Mouse (Mus musculus) ES-CJ7 (cell line): Measurements from ENCODE around the gene Mgme1.

Experiments
- DNase-seq: peaks from one replicate; pipeline ENCODE4 v3.0.0; 2011; ENCODE audit warnings: low read depth, low spot score

Gene Mgme1

DNA sequence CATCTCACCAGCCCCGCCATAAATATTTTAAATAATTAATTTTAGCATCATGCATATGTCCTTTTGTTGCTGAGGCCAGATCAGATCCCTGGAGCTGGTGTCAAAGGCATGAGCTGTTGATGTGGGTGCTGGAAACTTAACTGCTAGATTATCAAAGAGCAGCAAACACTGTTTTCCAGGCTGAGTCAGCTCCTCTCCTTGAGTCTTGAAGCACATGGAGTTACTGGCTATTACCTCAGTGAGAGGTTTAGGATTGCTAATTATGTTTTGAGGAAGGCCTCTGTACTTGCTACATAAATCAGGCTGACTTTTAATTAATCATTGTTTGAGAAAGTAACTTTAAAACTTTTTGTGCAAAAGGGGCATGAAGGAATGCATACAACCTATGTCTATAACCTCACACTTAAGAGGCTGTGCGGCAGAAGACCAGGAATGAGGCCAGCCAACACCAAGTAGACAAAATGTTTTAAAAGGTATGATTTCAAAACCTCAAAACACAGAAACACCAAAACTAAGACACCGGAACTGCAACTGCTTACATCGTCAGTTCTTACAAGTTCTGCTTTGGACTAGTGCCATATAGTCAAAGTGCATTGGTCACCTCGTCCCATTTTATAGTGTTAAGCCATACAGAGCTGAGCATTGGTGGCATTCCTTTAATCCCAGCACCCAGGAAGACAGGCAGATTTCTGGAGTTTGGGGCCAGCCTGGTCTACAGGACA, 5.9 kb upstream of the Mgme1 start:
- no peak for DNase-seq

DNA sequence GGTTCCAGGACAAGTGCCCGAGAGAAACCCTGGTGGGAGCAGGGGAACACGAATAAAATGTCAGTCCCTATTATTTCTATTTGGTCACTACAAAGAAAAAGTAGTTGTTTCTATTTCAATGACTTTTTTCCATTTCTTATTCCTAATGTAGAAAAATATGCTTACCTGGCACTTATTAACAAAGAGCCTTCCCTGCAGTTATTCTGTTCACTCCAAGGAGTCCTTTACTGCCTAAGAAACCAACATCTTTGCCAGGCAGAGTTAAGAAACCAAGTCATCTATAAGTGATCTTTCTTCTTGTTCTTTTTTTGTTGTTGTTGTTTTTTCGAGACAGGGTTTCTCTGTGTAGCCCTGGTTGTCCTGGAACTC, 5.4 kb upstream of the Mgme1 start:
- DNase-seq: no peak

DNA sequence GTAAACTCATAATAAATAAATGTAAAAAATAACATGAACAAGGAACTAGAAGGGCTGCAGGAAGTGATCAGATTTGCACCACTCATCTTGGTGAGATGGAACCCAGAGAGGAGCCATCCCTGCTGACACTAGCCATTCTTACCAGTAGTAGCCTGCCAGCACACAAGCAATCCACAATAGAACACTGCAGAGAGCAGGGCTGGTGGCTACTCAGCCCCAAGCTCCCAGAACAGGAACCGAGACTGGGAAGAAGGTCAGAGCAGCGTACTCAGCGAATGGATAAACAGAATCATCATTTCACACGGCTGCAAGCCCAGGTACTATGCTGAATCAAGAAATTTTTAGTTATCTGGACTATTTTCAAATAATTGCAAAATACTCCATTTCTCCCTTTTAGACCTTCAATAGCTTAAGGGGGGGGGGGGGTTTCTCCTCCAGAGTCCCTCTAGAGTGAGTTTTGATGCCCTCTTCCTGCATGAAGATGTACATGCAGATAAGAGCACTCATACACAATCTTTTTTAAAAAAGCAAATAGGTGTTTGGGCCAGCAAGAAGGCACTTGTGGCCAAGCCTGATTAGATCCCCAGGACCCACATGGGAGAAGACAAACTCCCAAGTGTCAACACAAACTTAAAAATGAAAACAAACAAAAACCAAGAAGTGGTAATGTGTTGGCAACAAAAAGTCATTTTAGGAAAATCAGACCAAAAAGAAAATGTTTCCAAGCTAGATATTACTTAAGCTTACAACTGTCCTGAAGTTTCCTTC, 4.4 kb upstream of the Mgme1 start:
- DNase-seq: no peak

DNA sequence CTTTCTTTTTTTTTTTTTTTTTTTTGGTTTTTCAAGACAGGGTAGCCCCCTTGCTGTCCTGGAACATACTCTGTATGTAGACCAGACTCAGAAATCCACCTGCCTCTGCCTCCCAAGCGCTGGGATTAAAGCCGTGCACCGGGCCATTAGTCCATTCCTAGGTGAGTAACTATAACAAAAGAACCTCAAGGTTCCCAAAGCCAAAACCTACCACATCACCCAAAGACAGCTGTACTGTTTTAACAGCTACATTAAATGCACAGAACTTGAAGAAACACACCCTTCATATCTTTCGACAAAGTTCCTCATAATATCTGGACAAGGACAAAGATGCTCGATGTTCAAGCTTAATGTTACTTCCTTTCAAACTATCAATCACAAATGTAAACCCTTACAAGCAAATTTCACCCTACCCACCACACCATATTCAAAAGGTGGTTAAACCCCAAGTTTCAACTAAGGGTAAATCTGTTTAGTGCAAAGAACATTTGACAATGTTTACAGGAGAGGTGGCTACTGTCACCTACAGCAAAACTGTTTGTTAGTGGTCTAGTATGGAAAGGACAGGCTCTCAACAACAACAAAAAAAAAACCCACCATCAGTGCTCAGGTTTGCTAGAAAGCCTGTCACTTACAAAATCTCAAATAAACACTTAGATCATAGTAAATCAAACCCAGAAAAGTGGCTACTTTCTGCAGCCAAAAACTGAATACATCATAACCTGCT, 3.3 kb upstream of the Mgme1 start:
- DNase-seq: no peak

DNA sequence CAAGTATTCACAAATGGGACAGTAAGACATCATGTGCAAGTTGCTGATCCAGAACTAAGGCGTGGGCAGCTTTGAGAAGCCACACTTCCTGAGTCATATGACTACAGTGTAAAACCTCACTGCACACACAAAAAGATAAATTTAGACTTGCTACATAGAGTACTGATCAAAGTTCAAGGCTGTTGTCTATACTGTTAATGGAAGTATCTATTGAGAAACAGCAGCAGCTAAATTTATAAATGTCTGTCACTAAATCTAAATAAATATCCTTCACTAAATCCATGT, 2.8 kb upstream of the Mgme1 start:
- no peak for DNase-seq

DNA sequence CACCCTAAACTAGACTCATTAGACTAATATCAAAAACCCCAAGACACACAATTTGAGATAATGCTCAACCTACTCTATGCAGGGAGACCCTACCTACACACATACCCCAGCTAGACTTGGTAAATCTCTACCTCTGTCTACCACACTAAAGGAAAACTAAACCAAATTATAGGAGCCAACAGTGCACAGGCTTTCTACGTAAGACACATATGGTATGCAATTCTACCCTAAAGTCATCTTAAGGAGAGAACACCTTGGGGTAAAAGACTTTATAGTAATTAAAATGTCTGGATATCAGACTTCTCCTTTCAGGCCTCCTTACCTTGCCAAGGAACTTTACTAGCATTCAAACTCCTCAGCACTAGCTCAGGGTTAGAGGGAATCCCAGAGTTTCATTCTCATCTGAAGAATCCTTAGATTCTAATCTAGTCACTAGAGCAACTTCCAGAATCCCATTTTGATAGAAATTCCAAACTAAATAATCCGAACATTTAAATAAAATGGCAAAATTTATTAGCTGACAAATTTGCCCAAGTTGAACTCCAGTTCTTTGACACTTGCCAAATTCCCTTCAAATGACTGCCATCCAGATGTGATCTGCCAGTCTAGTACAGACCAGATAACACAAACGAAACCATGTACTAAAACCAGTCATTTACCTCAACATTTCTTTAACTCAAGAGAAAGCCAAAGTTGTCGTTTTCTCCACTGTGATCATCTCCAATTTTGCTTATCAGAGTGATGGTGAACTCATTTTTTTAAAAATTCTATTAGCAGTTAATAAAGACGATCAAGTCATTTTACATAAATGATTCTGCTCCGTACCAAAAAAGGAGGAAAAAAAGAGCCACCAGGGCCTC, 1.8 kb upstream of the Mgme1 start:
- no peak for DNase-seq

DNA sequence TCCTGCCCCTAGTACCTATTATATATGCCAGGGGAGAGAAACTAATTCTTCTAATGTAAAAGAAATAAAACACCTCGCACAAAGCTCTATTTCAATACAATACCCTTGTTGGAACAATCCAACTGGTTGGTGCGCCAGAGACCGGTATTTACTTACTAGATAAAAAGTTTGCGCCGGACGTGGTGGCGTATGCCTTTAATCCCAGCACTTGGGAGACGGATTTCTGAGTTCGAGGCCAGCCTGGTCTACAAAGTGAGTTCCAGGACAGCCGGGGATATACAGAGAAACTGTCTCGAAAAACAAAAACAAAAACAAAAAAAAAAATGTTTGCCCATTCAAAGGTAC, 1.2 kb upstream of the Mgme1 start:
- no peak for DNase-seq

DNA sequence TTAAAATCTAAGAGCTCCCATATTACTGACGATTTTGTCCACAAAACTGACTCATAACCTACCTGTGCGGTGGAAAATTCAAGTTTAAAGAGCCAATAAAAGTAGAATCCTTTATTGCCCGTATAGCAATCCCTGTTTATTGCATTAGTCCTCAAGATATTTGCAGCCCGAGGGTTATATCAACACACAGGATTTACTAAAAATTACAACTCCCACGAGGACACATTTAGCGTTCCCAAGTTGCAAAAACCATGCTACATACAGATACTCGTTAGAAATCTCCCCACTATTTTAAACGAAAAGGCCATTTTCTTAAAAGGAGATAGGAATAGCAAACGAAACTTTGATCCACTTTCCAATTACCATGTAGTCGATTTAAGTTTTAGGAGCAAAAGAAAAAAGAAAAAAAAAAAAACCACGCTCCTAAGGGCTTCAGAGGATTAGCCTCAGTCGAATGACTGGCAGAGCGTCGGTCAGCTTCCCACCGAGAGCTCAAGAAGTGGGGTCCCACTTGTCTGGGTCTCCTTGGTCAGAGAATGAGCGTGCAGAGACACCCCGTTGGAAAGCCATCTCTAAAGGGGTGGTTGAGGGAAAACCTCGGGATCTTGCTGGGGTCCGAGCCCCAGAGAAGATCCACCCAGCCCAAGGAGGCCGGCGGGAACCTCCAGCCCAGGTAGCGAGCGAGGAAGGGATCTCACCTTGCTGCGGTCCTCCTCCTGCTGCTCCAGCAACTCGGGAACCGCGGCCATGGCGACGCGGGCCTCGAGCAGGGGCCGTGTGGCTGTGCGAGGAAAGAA, 586 bp upstream of the Mgme1 start:
- no peak for DNase-seq

DNA sequence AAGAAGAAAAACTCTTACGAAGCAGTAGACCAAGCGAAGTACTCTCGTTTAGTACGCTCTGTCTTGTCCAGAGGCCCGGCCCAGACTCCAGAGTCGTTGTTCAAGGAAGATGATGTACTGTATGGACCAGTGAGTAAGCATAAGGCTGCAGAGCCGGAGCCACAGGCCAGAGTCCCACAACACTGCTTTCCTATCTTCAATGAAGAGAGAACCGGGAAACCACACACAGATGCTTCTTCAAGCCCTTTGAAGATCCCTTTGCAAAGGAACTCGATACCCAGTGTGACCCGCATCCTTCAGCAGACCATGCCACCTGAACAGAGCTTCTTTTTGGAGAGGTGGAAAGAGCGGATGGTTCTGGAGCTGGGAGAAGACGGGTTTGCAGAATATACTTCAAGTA, 1.6 kb downstream of the Mgme1 start:
- DNase-seq: no peak

DNA sequence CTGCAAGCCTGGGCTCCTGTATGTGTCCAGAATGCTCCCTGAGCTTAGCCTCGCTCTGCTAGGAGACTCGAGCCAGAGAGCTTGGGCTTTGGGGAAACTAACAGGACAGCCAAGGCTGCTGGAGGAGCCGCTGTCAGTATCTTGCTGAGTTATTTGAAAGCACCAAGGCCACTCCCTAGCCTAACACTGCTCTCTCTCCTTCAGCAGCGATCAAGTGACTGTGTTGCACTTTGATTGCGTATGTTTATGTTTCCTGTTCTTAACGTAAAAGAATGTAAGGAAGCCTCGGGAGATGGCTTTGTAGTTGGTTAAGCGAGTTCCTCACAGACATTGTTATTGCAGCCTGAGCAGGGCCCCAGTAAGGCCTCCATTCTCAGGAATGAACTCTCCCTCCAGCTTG, 4.3 kb downstream of the Mgme1 start:
- DNase-seq: no peak

DNA sequence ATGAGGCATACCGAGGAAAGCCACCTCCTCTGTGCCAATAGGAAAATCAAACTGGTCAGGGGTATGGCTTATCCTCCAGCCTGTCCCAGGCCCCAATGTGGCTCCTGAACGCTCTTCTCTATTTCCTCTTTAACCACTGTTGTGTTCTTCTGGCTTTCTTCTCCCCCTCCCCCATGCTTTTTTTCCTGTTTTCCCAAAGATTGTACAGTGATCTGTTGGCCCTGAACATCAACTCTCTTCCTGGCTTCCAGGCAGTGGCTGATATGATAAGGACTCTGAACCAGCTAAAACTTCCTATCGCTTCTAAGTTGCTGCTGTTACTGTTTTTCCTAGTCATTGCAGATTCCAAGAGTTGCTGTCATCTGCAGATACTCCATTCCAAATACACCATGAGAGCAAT, 6.4 kb downstream of the Mgme1 start:
- DNase-seq: no peak

DNA sequence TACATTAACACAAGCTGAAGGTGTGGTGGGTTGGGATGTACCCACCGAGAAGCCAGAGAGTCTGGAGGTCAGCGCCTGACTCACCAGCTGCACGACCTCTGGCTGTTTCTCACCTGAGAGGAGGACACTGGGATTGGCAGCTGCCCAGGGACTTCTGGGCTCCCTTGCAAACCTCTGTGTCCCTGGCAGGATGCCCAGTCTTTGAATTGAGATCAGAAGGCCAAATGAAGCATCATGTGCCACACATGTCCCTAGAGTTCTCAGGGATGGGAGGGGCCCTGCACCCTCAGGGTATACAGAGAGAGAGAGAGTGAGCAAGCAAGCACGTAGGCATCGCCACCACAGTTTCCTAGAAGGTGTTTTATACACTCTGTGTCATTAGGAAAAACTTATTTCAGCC, 9.3 kb downstream of the Mgme1 start:
- no peak for DNase-seq

DNA sequence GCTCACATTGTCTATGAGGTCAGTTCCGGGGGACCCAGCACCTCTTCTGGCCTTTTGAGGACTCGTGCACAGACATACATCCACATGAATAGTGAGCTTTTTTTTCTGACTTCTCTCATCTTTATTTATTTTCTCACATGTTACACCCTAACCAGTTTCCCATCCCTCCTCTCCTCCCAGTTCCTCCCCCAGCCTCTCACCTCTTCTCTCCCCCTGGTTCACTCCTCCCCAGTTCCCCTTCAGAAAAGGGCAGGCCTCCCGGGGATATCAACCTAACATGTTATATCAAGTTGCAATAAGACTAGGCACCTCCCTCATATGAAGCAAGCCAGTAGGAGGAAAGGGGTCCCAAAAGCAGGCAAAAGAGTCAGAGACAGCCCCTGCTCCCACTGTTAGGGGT, 10.1 kb downstream of the Mgme1 start:
- DNase-seq: no peak

DNA sequence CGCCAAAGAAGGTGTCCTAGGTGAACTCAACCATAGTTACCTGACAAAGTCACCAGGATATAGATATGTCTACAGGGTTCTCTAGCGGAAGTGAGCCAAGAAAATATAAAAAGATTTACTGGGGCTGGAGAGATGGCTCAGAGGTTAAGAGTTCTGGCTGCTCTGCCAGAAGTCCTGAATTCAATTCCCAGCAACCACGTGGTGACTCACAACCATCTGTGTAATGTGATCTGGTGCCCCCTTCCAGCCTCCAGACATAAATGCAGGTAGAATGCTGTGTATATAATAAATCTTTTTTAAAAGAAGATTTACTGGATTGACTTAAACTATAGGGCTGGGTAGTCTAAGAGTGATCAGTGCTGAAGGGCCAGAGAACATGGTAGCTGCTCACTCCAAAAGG, 11.0 kb downstream of the Mgme1 start:
- DNase-seq: no peak

DNA sequence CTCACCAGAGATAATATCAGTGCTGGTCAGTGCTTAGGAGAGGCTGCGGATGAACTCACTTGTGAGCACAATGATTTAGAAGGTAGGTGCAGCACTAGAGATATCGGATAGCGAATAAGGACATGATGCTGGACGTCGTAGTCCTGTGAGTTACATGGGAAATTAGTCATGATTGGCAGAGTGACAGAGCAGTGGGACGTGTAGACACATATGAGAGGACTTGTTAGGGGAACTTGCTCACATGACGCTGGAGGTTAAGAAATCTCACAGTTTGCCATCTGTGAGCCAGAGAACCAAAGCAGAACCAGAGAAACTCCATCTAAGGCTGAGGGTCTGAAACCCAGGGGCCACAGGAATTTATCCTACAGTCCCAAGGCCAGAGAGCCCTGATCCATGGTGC, 19.9 kb downstream of the Mgme1 start:
- no peak for DNase-seq

DNA sequence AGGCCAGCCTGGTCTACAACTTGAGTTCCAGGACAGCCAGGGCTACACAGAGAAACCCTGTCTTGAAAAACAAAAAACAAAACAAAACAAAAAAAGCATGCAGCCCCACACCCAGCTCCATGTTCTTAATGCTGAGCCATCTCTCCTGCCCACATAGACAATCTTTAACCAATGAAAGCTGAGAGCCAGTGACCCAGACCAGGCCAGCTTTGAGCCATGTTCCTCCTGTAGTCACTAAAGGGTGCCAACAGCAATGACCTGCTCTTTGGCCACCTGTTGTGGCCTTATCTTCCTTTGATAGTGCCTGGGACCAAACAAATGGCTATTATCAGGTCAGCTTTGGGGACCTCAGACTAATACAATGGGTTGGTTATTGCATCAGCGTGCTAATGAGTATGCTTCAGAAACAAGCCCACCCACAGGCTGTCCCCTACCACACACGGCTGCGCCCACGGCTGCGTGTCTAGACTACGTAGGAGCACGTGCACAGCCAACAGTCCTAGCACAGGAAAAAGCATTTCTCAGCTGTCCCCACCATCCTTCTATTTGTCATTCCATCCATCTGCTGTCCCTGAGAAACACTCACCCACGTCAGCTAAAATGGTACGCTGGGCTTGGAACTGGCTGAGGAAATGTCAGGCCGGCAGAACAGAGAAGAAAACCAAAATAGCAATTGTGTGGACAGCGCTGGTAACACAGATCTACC, 21.3 kb downstream of the Mgme1 start:
- no peak for DNase-seq

DNA sequence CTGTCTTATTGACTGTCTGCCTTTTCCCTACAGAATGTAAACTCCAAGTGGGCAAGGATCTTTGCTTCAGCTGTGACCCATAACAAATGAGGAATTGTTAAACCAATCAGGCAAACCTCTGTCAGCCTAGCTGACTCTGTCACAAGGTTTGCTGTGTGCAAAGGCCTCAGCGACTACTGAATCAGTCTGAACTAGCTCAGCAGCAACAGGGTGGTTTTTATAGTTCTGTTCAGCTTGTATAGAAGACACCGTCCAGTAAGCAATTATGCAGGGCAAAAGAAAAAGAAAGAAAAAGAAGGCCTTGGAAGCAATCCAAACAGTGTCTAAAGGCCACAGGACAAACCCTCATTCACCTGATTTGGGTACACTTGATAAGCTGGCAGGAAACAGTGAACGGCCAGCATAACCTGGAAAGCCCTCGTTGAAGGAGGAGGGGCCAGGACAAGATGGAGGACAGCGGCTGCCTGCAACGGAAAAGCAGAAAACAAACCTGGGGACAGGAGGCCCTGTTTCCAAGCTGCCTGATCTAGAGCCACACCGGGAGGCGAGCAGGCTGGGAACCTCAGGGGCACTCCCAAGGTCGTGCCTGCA, 24.8 kb downstream of the Mgme1 start:
- peak; percentile 40 for DNase-seq

DNA sequence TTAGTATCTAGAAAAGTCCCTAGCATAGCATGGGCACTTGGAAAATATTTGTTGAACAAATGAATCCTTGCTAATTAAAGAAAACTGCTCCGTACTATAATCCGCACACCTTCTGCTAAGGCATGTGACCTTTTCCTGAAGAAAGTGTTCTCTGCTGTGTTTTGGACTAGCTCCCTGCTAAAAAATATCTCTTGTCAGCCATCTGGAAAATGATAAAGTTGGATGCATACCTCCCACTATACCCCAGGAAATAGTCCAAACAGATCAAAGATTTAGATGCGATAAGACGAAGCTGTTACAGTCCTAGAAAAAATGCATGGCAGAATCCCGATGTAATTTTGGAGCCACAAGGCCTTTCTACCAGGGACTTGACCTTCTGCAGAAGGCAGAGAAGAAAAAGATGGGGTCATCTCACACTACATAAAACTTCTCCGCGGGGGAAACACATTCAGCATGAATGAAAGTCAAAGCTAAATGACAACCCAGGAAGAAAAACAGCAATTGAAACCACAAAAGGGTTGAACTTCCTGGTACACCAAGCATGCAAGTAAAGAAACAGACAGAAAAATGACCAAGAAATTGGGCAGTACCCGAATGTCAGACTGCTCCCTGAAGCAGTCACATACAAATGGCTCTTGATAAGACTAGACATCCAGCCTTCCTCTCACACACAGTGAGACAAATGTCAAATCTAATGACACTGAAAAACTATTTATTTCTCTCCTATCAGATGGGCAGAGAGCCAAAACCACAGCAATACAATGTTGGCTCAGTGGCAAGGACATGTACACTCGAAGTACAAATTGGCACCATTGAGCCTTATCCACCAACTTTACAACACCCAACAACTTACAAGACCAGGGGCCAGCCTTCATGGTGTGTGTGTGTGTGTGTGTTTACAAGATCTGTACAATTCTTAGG, 29.5 kb downstream of the Mgme1 start:
- DNase-seq: no peak

DNA sequence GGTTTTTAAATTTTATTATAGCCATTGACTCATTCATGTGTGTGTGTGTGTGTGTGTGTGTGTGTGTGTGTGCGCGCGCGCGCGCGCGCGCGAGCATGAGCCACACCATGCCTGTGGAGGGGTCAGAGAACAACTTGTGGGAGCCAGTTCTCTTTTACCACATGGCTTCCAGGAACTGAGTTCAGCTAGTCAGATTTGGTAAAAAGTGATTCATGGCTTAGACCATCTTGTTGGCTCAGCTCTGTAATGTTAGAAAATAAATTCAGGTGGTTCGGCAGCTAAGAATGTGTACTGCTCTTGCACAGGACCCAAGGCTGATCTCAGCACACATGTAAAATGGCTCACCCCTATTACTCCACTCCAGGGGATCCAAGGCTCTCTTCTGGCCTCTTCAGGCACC, 30.6 kb downstream of the Mgme1 start:
- DNase-seq: no peak
